Mouse (Mus musculus): ENCODE data around the gene Crybb1.

Gene Crybb1

DNA sequence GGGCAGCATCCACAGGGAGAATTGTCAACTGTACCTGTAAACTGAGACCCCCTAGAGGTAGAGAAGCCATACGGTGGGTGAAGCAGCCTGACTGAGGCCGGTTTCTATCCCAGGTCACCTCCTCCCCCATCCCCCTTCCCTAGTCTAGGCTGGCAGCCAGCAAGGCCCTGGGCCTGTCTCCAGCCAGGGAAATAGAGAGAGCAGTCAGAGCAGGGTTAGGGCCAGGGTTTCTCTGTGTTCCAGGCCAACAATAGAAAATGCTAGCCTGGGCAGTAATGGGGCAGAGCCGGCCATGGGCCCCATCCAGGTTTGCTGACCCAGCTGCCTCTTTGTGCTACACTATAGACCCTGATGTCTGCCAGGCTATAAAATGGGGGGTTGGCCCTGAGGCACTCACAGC, at the start of gene Crybb1:
Gene Crybb1, plus strand, starts transcription at position 390 of the 400 bp plus-strand sequence.
- DNase-seq (ENCODE audit: low read depth, low spot score), result no peak

DNA sequence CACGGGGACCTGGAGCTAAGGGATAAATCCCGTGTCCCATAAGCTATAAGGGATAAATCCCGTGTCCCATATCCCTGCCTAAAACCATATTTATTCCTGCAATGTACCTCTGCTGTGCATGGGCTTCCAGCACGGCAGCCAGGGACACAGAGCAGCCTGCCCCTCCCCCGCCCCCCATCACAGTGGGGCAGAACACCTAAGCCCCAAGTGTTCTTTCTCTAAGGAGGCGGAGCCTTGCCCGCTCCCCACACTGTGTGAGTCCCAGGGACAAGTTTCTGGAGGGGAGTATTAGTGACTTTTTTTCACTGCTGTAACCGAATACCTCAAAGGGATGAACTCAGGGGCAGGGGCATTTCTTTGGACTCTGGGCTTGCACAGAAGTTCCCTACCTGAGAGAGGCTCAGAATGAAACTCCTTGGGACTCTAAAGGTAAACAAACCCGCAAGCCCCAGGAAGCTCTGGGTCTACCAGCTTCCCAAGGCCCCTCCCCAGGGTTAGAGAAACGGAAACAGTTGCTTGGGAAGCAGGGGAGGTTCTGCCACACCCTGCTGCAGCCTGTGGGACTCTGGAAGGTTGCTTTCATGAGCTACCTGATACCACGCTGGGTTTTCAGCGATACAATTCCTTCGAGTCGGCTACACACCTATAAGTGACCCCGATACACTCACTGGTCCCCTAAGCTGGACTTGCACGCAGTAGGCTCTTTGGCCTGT, 48.9 kb upstream of the Crybb1 start:
- DNase-seq (ENCODE audit: low read depth, low spot score), result no peak

- DNase-seq (ENCODE audit: low read depth, low spot score), result no peak
Observed at GRCm38 (mm10) chr5:112208321-112208720, 47.3 kb upstream of the Crybb1 start.

DNA sequence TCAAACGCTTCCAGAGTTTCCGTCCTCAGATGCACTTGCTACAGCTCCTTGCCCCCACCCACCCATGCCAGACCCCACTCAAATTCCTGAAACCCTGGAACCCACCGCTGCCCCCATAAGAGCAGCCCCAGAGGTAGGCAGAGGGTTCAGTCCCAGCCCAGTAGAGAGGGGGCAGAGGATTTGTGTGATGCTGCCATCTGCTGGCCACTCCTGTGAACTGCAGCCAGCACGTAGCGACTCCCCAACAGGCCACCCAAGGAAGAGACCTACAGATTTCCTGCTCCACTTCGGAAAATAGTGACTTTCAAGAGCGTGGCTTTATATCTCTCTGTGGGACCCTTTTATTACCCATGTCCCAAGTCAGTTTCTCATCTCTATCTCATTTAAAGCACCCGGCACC, 45.5 kb upstream of the Crybb1 start:
- DNase-seq (ENCODE audit: low read depth, low spot score), result peak; percentile 57

GRCm38 (mm10) chr5:112211911-112212310, 43.7 kb upstream of the Crybb1 start:
- DNase-seq (ENCODE audit: low read depth, low spot score), result no peak

DNA sequence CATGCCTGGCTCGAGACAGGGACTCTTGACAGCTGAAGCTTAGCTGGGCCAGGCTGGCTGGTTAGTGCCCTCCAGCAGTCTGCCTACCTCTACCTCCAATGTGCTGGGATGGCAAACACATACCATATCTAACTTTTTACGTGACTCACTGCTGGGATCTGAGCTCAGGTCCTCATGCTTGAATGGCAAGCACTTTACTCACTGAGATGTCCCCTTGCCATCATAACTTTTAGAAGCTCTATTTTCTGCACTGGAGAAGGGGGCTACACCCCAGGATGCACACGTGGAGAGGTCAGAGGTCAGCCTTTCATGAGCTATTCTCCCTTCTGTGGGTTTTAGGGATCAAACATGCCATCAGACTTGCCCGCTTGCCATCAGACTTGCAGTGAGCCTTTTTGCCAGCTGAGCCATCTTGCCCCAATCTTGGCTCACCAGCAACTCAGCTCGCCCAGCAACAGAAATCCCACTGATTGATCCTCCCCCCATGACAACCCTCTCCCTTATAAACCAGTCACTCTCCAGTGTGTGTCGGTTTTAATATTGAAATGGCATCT, 42.8 kb upstream of the Crybb1 start:
- DNase-seq (ENCODE audit: low read depth, low spot score), result no peak

DNA sequence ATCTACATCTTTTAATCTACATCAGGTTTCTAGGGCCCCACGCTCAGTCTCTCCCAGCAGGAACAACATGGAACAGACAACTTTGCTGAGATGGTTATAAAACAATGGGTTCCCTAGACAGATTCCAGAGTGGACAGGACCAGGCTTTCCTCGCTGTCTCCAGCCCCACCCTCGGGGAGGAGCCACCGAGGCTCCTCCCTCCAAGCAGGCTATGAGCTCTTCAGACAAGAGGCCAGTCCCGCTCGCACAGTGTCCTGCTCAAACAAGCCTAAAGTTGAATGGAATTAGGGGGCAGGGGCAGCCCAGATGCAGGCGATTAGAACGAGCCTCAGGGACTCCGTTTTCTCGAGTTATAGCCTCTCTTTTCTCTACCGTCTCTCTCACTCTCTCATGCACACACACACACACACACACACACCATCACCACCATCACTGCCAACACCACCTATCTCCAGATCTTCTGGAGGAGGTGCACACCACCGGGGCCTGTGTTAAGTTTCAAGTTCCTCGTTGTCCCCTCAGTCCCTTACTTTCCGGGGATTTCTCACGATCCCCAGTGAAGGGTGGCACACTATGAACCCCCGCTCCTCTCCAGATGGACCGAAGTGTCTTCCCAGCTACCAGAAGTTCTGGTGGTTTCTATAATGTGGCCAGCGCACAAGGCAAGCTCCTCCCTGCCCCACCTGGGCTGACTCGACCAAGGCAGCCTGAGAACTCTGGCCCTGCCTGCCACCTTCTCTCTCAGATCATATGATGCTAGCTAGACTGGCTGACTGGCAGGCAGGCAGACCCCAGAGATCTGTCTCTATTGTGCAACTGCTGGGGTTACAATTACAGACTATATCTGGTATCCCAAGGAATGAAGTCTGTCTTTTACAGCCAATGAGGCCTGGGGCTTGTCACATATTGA, 42.0 kb upstream of the Crybb1 start:
- DNase-seq (ENCODE audit: low read depth, low spot score), result no peak

DNA sequence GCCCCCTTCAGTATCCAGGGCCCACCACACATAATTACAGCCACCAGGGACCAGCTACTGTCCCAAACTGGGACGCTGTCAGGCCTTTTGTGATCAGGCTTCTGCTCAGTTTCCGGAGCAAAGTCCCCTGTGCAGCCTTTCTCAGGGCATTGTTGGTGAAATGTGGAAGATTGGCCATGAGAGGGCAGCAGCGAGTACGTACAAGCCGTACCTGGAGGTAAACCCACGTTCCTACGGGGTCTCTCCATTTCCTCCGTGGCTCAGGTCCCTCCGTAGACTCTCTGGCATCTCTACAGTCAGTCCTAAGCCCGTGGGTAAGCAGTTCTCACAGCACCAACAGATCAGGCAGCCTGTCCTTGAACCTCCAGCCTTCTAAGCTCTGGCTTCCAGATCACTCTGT, 41.2 kb upstream of the Crybb1 start:
- peak; percentile 47 for DNase-seq (ENCODE audit: low read depth, low spot score)

GRCm38 (mm10) chr5:112215291-112215751, 40.3 kb upstream of the Crybb1 start:
- no peak for DNase-seq (ENCODE audit: low read depth, low spot score)

DNA sequence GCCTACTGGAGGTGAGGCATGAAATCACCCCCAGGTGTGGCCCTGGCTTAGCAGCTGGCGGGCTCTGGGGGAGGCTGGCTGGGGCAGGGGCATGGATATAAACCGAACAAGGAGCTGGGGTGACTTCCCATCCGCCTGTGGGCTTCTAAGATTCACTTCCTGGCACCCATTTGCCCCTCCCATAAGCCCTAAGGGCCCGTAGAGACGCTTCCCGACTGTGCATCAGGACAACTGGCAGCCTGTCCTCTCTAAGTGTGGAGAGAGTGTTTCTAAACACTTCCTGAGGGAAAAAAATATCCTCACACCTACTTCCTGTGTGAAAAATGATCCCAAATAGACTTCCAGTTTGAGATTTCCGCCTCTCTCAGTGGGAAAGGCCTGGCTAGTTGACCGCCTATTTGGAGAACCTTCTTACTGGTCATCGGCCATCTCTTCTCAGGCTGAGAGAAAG, 39.8 kb upstream of the Crybb1 start:
- DNase-seq (ENCODE audit: low read depth, low spot score), result no peak

DNA sequence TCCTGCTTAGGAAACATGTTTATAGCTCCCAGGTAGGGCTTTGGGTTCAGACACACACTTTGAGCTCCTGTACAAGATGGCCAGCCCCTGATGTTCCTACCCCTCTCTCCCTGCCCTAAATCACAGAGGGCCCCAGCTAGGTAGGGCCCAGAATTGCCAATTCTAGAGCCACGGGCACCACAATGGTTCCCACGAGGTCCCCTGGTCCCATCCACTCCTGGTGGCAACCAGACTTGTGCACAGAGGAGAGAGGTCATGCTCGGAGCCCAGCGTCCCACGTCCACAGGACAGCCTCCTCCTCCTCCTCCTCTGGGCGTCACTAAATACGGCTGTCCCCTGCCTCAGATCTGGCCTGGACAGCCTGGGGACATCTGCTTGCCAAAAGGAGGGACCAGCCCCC, 39.3 kb upstream of the Crybb1 start:
- no peak for DNase-seq (ENCODE audit: low read depth, low spot score)

DNA sequence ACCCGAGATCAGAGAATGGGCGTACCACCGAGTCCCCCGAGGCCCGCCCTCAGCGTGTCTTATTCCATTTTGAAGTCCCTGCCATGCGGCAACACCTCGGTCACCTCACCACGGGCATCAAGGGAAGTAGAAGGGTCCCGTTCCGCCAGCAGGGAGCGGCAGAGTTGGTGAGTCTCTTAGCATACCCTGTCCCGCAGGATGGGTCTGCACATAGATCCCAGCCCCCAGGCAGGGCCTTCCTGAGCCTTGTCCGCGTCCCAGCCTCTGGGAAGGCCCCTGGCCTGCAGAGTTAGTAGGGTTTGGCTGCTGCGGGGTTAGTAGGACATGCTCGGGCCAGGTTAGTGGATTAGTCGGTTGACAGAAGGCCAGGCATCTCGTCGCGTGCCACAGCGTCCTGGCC, 38.6 kb upstream of the Crybb1 start:
- DNase-seq (ENCODE audit: low read depth, low spot score), result no peak

DNA sequence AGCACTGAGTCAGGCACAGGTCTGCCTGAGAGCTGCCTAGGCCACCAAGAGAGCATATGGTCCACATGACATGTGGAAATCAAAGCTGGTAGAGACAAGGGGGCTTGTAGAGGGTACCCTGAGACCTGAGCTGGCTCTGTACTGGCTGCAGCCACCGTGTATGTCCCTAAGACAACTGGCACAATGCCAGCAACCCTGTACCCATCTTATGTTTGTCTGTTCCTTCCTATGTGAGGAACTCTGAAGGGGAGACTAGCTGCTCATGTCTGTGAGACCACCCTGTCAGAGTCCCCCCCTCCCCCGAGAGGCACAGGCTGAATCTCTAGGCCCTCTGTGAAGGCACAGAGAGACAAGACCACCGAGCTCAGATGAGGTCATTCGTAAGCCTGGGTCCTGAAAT, 36.9 kb upstream of the Crybb1 start:
- DNase-seq (ENCODE audit: low read depth, low spot score), result no peak

- DNase-seq (ENCODE audit: low read depth, low spot score), result no peak
Observed at GRCm38 (mm10) chr5:112219398-112219797, 36.2 kb upstream of the Crybb1 start.

- DNase-seq (ENCODE audit: low read depth, low spot score), result no peak
Observed at GRCm38 (mm10) chr5:112220203-112220602, 35.4 kb upstream of the Crybb1 start.

- DNase-seq (ENCODE audit: low read depth, low spot score), result no peak
Observed at GRCm38 (mm10) chr5:112225591-112225990, 30.0 kb upstream of the Crybb1 start.

GRCm38 (mm10) chr5:112227354-112227753, 28.3 kb upstream of the Crybb1 start:
- no peak for DNase-seq (ENCODE audit: low read depth, low spot score)

GRCm38 (mm10) chr5:112227898-112228239, 27.7 kb upstream of the Crybb1 start:
- DNase-seq (ENCODE audit: low read depth, low spot score), result no peak

DNA sequence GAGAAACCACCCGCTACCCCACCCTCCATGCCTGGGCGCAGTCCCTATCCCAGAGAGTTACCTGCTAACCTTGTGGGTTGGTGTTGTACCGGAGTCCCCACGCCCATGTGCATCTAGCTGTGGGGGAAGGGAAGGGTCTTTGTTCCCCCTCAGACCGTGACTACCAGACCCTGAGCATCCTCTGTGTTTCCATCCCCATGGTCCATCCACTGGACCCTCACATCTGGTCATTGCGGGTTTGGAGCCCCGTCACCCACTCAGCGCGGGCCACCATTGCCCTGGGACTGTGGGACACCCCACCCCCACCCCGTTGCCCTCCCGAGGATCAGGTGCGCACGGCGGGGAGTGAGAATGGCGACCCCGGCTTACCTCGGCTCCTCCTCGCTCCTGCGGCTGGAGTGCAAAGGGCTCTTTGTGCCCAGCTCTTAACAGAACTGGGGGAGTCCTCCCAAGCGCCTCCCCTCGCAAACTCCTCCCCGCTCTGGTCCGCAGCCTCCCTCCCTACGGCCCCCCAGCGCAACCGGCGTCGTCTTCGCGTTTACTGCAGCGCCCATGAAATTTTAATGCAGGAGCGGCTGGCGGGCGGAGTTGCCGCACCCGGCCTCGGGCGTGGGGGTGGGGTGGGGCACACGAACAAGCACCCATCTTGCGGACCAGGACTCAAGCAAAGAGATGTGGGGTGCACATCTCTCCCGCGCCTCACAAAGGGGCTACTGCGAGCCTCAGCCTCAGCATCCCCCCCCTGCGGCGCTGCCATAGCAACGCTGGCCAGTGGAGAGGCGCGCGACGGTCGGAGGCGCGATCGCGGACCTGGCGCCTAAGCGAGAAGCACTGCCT, 27.2 kb upstream of the Crybb1 start:
- DNase-seq (ENCODE audit: low read depth, low spot score), result no peak

GRCm38 (mm10) chr5:112235806-112236205, 19.8 kb upstream of the Crybb1 start:
- no peak for DNase-seq (ENCODE audit: low read depth, low spot score)

GRCm38 (mm10) chr5:112236631-112237030, 19.0 kb upstream of the Crybb1 start:
- no peak for DNase-seq (ENCODE audit: low read depth, low spot score)

- DNase-seq (ENCODE audit: low read depth, low spot score), result no peak
Observed at GRCm38 (mm10) chr5:112237439-112237838, 18.2 kb upstream of the Crybb1 start.

Measured in A20 (cell line).